Mouse (Mus musculus) gastrocnemius, postnatal 14 days (tissue): ENCODE data around the gene Foxa1. TPM values are rescaled to one million over a fixed set of nuclear protein-coding genes. Genes with fewer than 3 reads are reported as not detected.
A peak's percentile ranks its signal among the peaks of the same experiment; 100 is the strongest.

Experiments used
- DNase-seq: peaks from one replicate; pipeline ENCODE4 v3.0.0; 2021; ENCODE audit warnings: mixed read lengths
- intact Hi-C: fragments of 180-260 bp; cut with DNase I; formaldehyde crosslinking; loops from one replicate; pipeline ENCODE4 v1.15.1; 2025; ENCODE audit warnings: low total_unique reads
- long read RNA-seq, 2 experiments: library from polyadenylated mRNA; stranded (forward); transcript quantifications; one replicate each; pipeline ENCODE4 v2.0.0; 2021
- total RNA-seq, 2 experiments: library from RNA; stranded (reverse); gene quantifications; 2 replicates each; pipeline ENCODE4 v1.2.3; 2021

Gene Foxa1
- total RNA-seq: not detected
- long read RNA-seq, experiment 1: 0 reads
- long read RNA-seq, experiment 2: 0 reads

DNA sequence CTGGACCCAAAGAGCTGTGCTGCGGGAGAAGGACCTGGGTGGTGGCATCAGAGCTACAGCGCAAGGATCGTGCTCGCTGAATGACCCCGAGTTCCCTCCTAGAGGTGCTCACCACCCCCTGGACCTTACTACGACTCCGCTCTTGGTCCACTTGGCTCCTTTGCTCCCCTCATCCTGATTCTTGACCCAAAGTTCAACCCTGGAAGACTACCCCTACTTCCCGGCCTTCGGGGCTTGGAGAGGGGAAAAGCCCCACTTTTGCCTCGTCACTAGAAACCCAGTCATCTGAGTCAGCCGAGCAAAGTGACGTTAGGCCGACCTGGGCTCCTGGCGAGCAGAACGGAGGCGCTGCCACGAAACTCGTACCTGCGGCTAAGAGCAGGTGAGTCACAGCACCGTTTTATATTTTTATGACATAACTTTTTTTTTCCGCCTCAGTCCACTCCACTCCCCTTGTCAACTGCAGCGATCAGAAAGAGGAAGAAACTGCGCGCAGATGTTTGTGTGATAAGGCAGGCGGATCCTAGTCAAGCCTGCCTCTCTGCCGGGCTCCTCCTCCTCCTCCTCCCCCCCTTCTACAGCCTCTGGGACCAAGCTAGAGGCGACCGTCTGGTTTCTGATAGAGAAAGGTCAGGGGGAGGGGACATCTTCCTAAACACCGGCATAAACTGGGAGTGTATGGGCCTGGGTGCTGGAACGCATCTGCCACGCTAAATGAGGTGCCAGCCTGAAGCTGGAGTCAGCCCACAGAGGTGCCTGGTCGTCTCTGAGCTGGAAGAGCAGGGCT is at the start of gene Foxa1:
TSS of gene Foxa1 (minus strand) at position 502 of the 787 bp plus-strand sequence.
- intact Hi-C loops: loop anchor here (5.0 kb wide), 1 partner anchor 264 kb away; no protein-coding TSS in a partner anchor
- no peak for DNase-seq

DNA sequence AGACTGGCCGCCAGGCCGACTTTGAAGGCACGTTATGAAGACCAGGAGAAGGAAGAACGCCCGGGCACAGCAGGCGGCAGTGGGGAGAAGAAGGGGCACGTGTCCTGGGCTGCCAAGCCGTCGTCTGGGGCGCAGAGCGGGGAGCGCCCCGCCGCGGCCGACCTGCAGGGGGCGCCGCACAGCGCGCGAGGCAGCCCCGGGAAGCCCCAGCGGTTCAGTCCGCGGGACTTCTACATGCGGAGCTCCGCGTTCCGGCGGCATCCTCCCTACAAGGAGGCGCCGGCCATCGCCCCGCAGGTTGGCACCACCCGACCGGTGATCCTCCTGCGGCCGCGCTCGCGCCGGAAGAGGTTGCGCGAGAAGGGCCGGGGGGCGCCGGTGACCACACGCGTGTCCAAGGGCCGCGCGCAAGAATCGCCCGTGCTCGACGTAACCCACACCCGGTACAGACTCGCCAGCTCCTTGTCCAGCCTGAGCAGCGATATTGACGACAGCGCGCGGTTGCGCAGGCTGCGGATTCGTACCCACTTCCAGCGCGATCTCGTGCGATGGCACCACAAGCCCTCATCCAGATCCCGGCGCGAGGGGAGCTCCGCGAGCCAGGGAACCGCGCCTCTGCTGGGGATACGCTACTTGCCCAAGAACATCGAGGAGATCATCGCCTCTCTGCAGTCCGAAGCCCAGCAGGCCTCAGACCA is 29.4 kb upstream of the Foxa1 start:
- DNase-seq: peak; percentile 10
- intact Hi-C loops: no loop called here

DNA sequence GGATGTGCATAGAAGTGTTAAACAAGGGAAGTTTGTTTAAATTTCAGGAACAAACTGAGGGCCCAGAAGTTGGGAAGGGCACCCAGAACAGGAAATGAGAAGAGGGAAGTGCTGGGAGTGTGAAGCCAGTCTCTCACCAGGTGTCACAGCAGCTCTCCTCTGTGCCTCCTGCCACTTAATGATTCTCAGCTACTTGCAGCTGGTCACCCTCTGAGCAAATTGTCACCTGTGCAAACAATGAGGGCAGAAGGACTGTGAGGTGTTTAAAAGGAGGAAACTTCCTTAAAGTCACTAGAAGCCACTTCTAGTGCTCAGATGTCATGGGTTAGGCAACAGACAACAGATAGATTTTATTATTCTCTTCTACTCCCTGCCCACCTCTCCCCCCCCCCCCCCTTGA is 25.7 kb upstream of the Foxa1 start:
- intact Hi-C loops: no loop called here
- DNase-seq: no peak

DNA sequence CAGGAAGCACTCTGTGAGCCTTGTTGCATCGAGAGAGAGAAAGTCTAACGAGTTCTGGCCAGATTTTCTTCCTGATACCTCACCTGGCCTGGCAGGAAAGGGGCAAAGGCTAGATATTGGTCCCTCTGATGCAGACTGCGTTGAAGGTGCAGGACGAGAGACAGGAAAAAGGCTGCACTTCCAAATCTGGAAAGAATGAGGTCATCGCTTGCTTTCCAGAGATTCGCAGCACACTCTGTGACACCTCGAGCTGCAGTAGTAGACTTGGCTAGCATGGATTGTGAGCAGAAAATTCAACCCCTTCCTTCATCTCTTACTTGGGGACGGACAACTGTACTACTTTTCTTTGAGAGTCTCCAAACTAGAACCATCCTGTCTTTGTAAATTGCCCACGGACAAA is 25.1 kb upstream of the Foxa1 start:
- intact Hi-C loops: no loop called here
- no peak for DNase-seq

DNA sequence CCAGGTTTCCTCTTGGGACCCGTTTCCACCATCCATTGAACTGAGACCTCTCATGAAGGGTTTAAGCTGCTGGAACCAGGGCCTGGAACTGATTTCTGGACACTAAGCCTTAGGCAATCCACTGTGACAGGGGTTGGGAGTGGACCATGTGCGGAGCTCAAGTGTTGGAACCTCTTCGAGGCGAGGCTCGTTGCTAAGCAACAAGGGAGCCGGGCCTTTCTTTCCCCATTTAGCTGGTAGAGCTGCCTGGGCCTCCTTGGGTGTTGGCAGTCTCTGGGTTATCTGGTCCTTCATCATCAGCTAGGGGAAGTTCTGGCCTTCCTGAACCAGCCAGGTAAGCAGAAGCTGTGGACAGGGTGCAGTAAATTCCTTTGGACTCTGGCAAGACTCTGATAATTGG is 17.2 kb upstream of the Foxa1 start, which contains the start of gene Ttc6:
TSS of gene Ttc6 (plus strand) at position 205 of the 400 bp plus-strand sequence.
- intact Hi-C loops: no loop called here
- no peak for DNase-seq

DNA sequence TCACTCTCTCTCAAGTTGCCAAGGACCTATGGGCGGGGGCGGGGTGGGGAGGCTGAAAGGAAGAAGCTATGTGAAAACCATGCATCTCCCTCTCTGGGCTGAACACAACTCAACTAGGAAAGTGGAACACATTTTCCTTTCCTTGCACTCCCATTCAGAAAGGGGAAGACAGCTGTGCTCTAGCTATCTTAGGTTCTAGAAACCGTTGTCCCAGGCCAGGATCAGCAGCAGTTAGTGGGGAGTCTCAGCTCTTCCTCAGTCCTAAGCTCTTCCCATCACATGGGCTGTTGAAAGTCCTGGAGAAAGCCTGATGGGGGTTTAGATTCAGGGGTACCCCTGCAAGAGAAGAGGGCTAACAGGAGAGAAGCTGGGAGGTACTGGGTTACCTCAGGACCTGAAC is 7.4 kb upstream of the Foxa1 start:
- DNase-seq: no peak
- intact Hi-C loops: no loop called here

DNA sequence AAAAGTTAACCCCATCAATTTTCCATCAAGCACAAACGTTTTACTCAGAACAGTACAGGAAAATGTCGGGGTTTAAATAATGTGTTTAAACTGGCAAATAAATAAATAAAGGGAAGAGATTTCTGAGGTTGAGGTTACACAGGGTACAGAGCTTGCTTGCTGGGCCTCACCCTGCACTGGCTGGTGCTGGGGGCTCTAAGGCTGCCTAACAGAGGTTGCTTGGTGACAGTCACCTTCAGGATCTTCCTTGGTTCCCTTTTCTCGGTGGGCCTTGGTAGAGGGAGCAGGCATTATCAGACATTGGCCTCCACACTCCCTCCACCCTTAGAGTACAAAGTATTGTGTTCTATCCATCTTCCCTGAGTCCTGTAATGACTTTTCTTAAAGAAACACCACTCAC is 5.6 kb upstream of the Foxa1 start:
- intact Hi-C loops: no loop called here

DNA sequence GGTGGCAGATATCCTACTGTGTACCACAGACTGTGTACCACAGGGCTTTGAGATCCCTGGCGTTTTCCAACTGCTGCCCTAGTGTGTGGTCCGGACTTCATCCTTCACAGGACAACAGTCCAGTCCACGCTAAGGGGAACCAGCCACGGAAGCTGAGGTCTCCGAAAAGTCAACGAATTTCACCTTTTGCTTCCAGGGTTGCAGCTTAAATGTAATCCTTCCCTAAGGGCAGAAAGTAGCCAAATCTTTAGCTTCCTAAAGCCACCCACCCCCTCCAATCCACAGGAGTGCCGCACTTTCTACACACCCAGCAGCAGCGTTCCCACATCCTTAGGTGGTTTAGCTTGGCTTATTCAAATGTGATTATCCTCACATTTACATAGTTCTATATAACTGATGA is 4.2 kb upstream of the Foxa1 start:
- intact Hi-C loops: no loop called here

More for the DNA sequence above, 5.6 kb upstream of the Foxa1 start:
- no peak for DNase-seq

DNA sequence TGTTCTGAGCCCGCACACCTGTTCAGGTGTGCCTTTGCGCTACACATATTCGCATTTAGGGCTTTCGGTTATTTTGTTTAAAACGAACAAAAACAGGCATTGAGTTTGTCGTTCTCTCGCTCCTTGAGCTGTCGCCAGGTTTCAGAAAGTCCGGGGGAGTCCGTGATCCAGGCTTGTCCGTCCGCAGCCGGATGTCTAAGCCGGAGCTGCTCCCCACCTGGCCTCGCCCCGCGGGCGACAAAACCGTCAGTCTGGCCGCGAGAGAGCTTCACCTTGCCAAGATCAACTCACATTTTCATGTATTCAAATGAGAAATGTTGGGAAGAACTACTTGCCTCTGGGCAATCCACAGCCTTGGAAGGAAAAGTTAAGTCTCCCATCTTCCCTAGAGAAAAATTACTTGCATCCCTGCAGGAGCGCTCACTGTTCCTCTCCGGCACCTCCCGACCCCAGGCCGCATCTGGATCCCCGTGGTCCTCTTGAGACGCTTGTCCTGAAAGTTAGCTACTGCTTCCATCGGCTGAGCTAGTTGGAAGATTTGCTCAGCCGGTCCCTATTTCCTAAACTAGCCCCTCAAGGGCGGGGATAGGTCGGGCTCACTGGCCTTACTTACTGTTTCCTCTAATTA is 3.6 kb upstream of the Foxa1 start:
- intact Hi-C loops: no loop called here
- no peak for DNase-seq

More for the DNA sequence above, 4.2 kb upstream of the Foxa1 start:
- DNase-seq: no peak

DNA sequence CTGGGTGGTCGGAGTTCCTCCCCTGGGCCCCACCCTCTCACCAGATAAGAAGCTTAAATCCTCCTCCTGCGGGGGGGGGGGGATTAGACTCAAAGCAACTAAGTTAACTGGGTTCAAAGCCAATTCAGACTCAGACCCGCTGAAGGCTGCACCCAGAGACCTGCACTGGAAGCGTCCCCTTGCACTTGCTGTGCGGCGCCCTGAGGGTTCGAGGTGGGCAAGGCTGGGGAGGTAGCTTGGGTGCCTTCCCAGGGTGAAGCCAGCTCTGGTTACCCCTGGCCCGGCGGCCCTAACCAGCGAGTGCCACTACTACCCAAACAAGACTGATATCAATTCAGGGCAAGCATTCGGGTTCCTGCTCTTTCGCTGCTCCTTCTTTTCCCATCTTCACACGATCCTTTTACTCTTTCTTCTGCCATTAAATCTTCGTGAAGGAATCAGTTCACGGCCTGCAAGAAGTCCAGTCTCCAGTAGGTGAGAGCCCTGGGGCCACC is 3.0 kb upstream of the Foxa1 start:
- no peak for DNase-seq
- intact Hi-C loops: loop anchor here (5.0 kb wide), 1 partner anchor 267 kb away; no protein-coding TSS in a partner anchor

DNA sequence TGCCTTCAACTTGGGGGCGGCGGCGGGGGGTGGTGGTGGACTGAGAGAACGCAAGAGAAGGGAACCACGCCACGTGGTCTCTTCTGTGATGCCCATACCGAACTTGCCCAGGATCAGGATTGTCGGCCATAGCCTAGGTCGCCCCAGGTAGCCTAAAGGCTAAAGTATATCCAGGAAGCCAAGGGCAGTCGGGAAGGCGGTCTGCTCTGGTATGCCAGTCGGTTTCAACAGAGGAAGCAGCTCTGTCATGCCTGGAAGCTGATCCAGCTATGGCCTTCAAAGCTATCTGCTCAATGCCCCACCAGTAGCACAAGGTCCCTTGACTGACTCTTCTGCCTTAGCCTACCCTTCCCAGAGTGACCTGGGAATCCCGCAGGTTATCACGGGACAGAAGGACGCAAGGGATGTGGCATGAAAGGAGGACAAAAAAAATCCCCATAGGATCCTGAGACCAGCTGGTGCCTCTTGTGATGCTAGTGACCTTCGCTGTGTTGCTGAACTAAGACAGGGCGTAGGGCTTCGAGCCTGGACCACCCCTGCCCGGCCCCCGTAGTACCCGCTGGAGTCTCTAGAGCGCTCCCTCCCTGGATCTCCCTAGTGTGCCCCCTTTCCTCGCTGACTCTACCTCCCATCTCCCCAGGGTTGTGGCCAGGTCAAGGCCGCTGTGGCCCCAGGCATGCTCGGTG is 2.4 kb upstream of the Foxa1 start:
- DNase-seq: no peak
- intact Hi-C loops: loop anchor here (5.0 kb wide), 1 partner anchor 267 kb away; no protein-coding TSS in a partner anchor

DNA sequence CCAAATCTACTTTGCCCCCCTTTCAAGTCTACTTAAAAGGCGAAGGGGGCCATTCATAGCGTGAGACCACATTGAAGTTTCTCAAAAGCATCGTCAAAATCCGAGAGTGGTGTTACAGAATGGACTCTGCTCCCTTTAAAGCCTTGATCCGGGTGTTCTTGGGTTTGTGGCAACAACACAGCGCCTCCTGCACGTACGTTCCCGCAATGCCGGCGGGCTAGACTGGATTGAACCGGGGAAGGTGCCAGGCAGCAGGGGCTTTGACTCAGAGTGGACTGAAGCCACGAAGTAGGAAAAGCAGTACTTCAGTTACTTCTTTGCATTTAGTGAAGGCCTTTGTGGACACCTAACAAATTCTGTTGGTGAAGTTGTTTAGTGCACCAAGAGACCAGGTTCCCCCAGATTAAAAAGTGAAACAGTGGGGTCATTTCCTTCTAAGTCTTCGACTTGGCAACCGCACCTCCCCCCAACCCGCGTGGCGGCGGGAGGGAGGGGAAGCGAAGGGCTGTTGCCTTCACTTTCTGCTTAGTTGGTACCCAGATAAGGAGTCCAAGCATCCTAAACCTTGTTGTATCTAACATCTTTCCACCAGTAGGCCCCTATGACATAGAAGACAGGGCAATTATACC is 1.8 kb upstream of the Foxa1 start:
- intact Hi-C loops: loop anchor here (5.0 kb wide), 1 partner anchor 266 kb away; no protein-coding TSS in a partner anchor
- no peak for DNase-seq

DNA sequence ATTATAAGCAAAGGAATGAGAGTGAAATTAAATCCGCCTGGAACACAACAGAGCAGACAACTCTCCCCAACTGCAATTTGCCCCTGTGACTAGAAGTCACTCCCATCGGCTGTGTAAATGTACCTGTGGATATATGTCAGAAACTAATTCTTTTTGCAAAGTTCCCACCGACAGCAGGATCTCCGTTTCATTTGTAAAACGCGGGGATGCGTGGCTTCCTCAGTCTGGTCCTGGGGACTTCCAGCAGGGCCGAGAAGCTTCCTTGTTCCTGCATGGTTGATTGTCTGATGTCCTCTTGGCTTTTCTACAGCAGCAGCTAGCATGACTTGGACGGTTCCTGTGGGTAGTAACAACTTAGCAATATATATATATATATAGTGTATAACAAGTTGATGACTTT is 1.2 kb upstream of the Foxa1 start:
- intact Hi-C loops: loop anchor here (5.0 kb wide), 1 partner anchor 266 kb away; no protein-coding TSS in a partner anchor
- DNase-seq: no peak

DNA sequence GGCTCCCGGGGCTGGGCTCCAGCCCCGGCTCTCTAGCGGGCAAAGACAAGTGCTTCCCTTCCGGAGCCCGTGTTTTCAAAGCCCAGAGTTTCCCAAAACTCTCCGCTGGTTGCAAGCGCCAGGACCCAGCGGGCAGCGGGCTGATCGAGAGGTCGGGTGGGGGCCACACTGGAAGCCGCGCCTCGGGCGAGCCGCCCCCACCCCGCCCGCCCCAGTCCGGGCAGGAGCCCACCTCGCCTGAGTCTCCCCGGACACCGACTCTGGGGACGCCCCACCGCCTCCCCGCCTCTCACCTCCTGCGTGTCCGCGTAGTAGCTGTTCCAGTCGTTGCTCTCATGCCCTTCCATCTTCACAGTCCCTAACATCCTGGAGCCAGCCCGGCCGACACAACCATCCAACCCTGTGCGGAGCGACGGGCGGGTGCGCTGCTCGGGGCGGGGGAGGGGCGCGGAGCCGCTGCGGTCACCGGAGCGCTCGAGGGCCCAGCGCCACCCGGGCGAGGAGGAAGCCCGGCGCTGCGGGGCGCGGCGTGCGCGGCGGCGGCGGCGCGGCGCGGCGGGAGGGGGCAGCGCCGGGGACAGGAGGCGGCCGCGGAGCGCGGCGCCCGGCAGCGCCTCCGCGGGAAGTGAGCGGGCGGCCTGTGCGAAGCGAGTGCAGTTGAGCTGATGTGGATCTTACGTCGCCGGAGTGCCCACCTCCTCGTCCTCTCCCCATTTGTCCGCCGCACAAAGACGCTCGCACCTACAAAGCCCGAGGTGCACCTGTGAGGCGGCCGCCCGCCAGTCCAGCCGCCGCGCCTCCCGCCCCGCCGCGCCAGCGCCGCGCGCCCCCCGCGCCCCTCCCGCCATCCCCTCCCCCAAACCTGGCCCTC is 1.1 kb downstream of the Foxa1 start:
- no peak for DNase-seq
- intact Hi-C loops: loop anchor here (5.0 kb wide), 1 partner anchor 263 kb away; no protein-coding TSS in a partner anchor

DNA sequence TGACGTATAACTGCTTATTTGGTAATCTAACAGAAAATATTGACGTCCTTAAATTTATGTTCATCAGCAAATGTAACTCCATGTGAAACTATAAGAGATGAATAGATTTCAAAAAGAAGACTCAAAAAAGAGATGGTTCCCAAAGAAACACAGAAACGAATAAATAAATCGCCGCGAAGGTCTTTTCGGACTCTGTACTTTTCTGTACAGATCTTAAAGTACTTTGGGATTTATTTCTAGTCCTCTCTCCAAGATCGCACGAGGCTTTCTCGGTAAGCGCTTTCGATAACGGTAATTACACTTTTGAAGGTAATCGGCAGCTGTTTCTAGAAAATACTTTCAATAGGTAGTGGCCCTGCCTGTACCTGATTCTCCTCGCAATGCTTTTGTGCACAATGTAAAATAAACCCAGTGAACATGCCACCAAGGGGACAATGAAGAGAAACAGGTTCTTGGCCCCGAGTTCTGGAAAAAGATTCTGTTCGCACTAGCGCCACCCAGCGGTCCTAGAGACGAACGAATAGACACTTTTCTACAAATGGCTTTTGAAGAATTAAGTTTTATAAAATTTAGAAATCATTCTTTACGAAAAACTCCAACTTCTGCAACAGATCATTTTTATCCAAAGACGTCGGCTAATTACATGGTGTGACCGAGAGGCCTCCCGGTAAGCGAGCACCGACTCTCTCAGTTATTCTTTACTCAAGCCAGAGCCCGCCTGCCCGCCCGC is 1.9 kb downstream of the Foxa1 start:
- intact Hi-C loops: loop anchor here (5.0 kb wide), 1 partner anchor 263 kb away; no protein-coding TSS in a partner anchor
- no peak for DNase-seq

DNA sequence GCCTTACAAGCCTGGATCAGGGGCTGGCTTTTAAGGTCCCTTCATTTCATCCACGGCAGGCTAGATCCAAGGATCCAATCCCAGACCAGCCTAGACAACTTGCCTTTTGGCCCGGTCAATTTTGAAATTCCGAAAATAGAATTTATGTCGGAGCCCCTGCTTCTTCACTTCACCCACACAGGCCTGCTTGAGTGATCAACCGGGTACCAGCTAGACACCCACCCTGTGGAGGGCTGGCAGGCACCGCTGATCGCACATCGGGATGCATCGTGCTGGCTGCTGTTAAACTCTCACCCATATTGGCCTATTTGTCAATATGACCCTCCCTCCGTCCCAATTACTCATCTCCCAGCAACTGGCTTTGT is 3.1 kb downstream of the Foxa1 start:
- intact Hi-C loops: no loop called here
- no peak for DNase-seq
